Mouse (Mus musculus) thymus, adult 2 months (tissue): ENCODE data around the gene Fgf12.

Experiments
- CTCF ChIP-seq: fragments of 200-500 bp; IDR thresholded peaks from 2 replicates; pipeline ENCODE4 v1.5.1; 2012; ENCODE audit warnings: mild to moderate bottlenecking, control low read depth, low read length, moderate library complexity, borderline replicate concordance; ENCODE audit not compliant: control insufficient read depth, poor library complexity, insufficient read depth; ENCODE audit errors: extremely low read depth
- POLR2A ChIP-seq: fragments of 200-500 bp; IDR thresholded peaks from 2 replicates; pipeline ENCODE4 v1.6.1; 2012; ENCODE audit warnings: mild to moderate bottlenecking, low read length, control low read depth, moderate library complexity; ENCODE audit not compliant: control insufficient read depth, poor library complexity, insufficient read depth; ENCODE audit errors: extremely low read depth

DNA sequence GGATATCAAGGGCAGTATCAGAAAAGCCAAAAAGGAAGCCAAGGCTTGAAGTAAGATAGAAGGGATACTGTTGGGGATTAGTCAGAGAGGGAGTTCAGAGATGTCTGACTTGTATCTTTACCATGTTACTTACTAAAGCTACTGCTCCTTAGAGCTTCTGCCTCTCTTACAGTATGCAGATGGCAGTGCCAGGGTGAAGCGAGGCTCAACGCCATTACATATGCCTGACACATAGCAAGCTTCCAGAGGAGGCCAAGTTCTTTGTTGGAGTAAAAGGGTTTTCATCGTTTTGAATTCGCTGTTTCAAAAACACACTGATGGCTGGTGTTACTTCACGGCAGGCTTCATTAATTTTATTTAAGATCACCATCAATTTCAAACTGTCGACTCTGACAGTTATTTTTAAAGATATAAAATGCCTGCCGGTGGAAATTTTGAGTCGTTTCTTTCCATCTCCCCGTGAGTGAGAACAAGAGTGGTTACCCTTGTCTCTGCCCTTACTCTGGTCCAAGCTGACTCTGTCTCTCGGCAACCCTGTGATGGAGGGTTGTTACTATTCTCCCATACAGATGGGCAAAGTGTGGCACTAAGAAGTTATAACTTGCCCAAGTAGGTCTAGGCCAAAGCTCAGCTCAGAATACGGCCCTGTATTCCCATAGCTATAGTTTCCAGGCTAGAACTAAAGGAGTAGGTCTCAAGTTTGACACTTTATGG, 121.9 kb downstream of the Fgf12 start:
- no peak for TF ChIP-seq POLR2A
- no peak for TF ChIP-seq CTCF
